Mouse (Mus musculus) small intestine, adult 2 months (tissue): ENCODE measurements around the gene Nme1. TPM values are rescaled to one million over a fixed set of nuclear protein-coding genes. Genes with fewer than 3 reads are reported as not detected.
"Not testable (repeated sequence)": the region's sequence is repeated elsewhere in the genome, so short reads cannot be mapped to it uniquely, and the experiment has no call there.

ENCODE experiments used
- H3K27ac ChIP-seq: fragments of 200-500 bp; 2 replicates; pipeline ENCODE4 v1.5.1; 2012; ENCODE audit warnings: low read depth, low read length, control low read depth, inconsistent platforms; ENCODE audit not compliant: insufficient read depth
- H3K27me3 ChIP-seq: fragments of 200-500 bp; 2 replicates; pipeline ENCODE4 v1.6.1; 2012; ENCODE audit warnings: mild to moderate bottlenecking, moderate library complexity, low read length, inconsistent platforms; ENCODE audit not compliant: control insufficient read depth, insufficient read depth
- H3K36me3 ChIP-seq: fragments of 200-500 bp; 2 replicates; pipeline ENCODE4 v1.6.1; 2012; ENCODE audit warnings: mild to moderate bottlenecking, low read length, control low read depth, inconsistent platforms; ENCODE audit not compliant: control insufficient read depth, insufficient read depth
- H3K4me1 ChIP-seq: fragments of 200-500 bp; 2 replicates; pipeline ENCODE4 v1.6.1; 2012; ENCODE audit warnings: low read length, inconsistent platforms, mixed read lengths; ENCODE audit not compliant: control insufficient read depth, insufficient read depth, insufficient read length
- H3K4me3 ChIP-seq: fragments of 200-500 bp; 2 replicates; pipeline ENCODE4 v1.5.1; 2012; ENCODE audit warnings: low read depth, mild to moderate bottlenecking, control low read depth, inconsistent platforms, low read length, moderate library complexity
- CTCF ChIP-seq: fragments of 200-500 bp; IDR thresholded peaks from 2 replicates; pipeline ENCODE4 v1.5.1; 2012; ENCODE audit warnings: low read depth, mild to moderate bottlenecking, control low read depth, inconsistent platforms, low read length, moderate library complexity, mixed read lengths; ENCODE audit not compliant: insufficient replicate concordance, insufficient read length; ENCODE audit errors: extremely low read depth
- POLR2A ChIP-seq: fragments of 200-500 bp; IDR thresholded peaks from 2 replicates; pipeline ENCODE4 v1.6.1; 2012; ENCODE audit warnings: low read depth, mild to moderate bottlenecking, control low read depth, inconsistent platforms, low read length, moderate library complexity
- WGBS: fragments of 180-500 bp; shearing (Covaris S2); methylation state at CpG from one replicate; pipeline ENCODE4 v1.1.7; 2018; 5-methylcytosine and 5-hydroxymethylcytosine counted together
- polyA plus RNA-seq: library from polyadenylated mRNA; depleted of rRNA; stranded (reverse); fragments of >200 nt; gene quantifications from 2 replicates; pipeline ENCODE4 v1.2.3, GENCODE M21; 2012

The Nme1 gene
- polyA plus RNA-seq, 1 experiment = 50.1 TPM

DNA sequence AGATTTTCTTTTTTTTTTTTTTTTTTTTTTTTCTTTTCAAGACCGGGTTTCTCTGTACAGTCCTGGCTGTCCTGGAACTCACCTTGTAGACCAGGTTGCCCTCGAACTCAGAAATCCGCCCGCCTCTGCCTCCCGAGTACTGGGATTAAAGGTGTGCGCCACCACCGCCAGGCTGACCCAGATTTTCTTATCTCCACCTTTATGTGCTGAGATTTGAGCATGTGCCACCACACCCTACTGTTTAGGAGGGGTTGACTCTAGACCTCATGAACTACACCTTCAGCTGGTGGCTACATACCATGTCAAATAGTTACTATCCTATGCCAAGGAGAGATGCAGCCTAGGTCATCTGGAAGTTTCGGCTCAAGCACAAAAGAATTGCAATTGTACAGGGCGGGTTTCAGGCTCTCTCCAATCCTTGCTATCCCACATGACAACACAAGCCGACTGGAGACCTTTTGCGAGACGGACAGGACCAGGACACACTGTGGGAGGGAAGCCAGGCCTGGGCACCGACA lies 13.5 kb downstream of the Nme1 start:
- Histone ChIP-seq H3K4me1 (peaks cover 9% of the 10 kb centered on the region), H3K27ac (peak overlapping the region; percentile 73), H3K36me3 (peaks cover 15% of the 10 kb centered on the region), H3K27me3 (no peaks in the 10 kb centered on the region), H3K4me3 (peak overlapping the region; percentile 80)
- 17% methylated on average over 13 of the region's 13 CpGs for WGBS
- TF ChIP-seq CTCF (no peak), POLR2A (no peak)

- Histone ChIP-seq H3K36me3 (peaks cover 16% of the 10 kb centered on the region), H3K27ac (no peak overlapping the region), H3K4me3 (no peak overlapping the region), H3K4me1 (peaks cover 9% of the 10 kb centered on the region), H3K27me3 (no peaks in the 10 kb centered on the region)
- TF ChIP-seq POLR2A (no peak), CTCF (no peak)
- 78% methylated on average over 5 of the region's 5 CpGs for WGBS
Observed at GRCm38 (mm10) chr11:93952376-93952775, 15.9 kb downstream of the Nme1 start.

DNA sequence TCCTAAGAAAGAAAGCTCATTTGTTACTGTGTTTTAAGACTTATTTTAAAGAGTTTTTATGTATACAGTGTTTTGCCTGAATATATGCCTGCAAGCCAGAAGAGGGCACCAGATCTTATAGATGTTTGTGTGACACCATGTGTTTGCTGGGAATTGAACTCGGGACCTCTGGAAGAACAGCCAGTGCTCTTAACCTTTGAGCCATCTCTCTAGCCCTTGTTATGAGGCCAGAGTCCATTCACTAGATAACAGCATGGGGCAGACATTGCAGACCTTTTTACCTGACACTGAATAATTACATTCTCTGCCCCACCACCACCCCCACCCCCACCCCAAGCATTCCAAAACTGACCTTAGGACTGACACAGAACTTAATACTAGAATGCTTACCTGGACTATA lies 18.3 kb downstream of the Nme1 start:
- H3K27me3 ChIP-seq = no peaks in the 10 kb centered on the region
- TF ChIP-seq CTCF (no peak), POLR2A (no peak)
- H3K36me3 ChIP-seq = peaks cover 20% of the 10 kb centered on the region
- H3K4me1 ChIP-seq = peaks cover 2% of the 10 kb centered on the region
- no peak overlapping the region; the same call in 1 of the 2 replicates for H3K27ac ChIP-seq
- WGBS = 32% methylated on average over 1 of the region's 1 CpGs
- H3K4me3 ChIP-seq = no peak overlapping the region

- no peaks in the 10 kb centered on the region for H3K27me3 ChIP-seq
- 86% methylated on average over 9 of the region's 9 CpGs for WGBS
- no peak overlapping the region for H3K4me3 ChIP-seq
- no peak overlapping the region for H3K27ac ChIP-seq
- no peak for TF ChIP-seq CTCF
- TF ChIP-seq POLR2A = no peak
- no peaks in the 10 kb centered on the region; the same call in 1 of the 2 replicates for H3K4me1 ChIP-seq
- H3K36me3 ChIP-seq = peaks cover 20% of the 10 kb centered on the region
Observed at GRCm38 (mm10) chr11:93948887-93949567, 19.3 kb downstream of the Nme1 start.

GRCm38 (mm10) chr11:93944986-93945385 lies 23.3 kb downstream of the Nme1 start:
- Histone ChIP-seq H3K4me1 (no peaks in the 10 kb centered on the region; the same call in 1 of the 2 replicates), H3K27ac (no peak overlapping the region), H3K4me3 (no peak overlapping the region), H3K36me3 (peaks cover 8% of the 10 kb centered on the region), H3K27me3 (no peaks in the 10 kb centered on the region)
- no peak for TF ChIP-seq POLR2A
- TF ChIP-seq CTCF = no peak
- WGBS = 81% methylated on average over 3 of the region's 3 CpGs

GRCm38 (mm10) chr11:93940906-93941305 lies 27.4 kb downstream of the Nme1 start:
- Histone ChIP-seq H3K36me3 (peaks cover 8% of the 10 kb centered on the region), H3K27me3 (no peaks in the 10 kb centered on the region), H3K4me1 (no peaks in the 10 kb centered on the region; the same call in 1 of the 2 replicates), H3K27ac (no peak overlapping the region), H3K4me3 (no peak overlapping the region)
- TF ChIP-seq CTCF (no peak), POLR2A (no peak)
- WGBS = 18% methylated on average over 2 of the region's 2 CpGs

- TF ChIP-seq POLR2A (no peak), CTCF (no peak)
- no peak overlapping the region for H3K27ac ChIP-seq
- no peaks in the 10 kb centered on the region for H3K4me1 ChIP-seq
- no peak overlapping the region for H3K4me3 ChIP-seq
- no peaks in the 10 kb centered on the region for H3K27me3 ChIP-seq
- peaks cover 44% of the 10 kb centered on the region for H3K36me3 ChIP-seq
Observed at GRCm38 (mm10) chr11:93929106-93929505, 39.2 kb downstream of the Nme1 start.

- H3K27me3 ChIP-seq, H3K4me1 ChIP-seq, H3K4me3 ChIP-seq, H3K27ac ChIP-seq: not testable (repeated sequence)
- 96% methylated on average over 2 of the region's 2 CpGs for WGBS
- peaks cover 39% of the 10 kb centered on the region for H3K36me3 ChIP-seq
Observed at GRCm38 (mm10) chr11:93915019-93915418, 53.3 kb downstream of the Nme1 start.
